Mouse (Mus musculus) heart, embryonic 12.5 days (tissue): Measurements from ENCODE around the gene Praf2. TPM values are rescaled to one million over a fixed set of nuclear protein-coding genes. Genes with fewer than 3 reads are reported as not detected.

ENCODE experiments used
- ATAC-seq: fragments of 200-750 bp; cut with Nextera tagmentation; 2 replicates; pipeline ENCODE4 v1.8.0; 2017; ENCODE audit warnings: moderate TSS enrichment, moderate library complexity; ENCODE audit not compliant: insufficient number of reproducible peaks, low FRiP score
- H3K27ac ChIP-seq: fragments of 300-500 bp; sonication (generic); 2 replicates; pipeline ENCODE4 v1.5.1; 2016; ENCODE audit warnings: mild to moderate bottlenecking, moderate library complexity; ENCODE audit not compliant: poor library complexity, severe bottlenecking
- H3K27me3 ChIP-seq: fragments of 300-500 bp; sonication (generic); replicated peaks from 2 replicates; pipeline ENCODE4 v1.6.1; 2016; ENCODE audit warnings: mild to moderate bottlenecking, moderate library complexity
- H3K36me3 ChIP-seq: fragments of 300-500 bp; sonication (generic); 2 replicates; pipeline ENCODE4 v1.6.1; 2016; ENCODE audit warnings: mild to moderate bottlenecking, moderate library complexity
- H3K4me1 ChIP-seq: fragments of 300-500 bp; sonication (generic); replicated peaks from 2 replicates; pipeline ENCODE4 v1.6.1; 2016; ENCODE audit warnings: mild to moderate bottlenecking
- H3K4me2 ChIP-seq: fragments of 300-500 bp; sonication (generic); 2 replicates; pipeline ENCODE4 v1.6.1; 2016; ENCODE audit warnings: mild to moderate bottlenecking, moderate library complexity
- H3K4me3 ChIP-seq: fragments of 300-500 bp; sonication (generic); 2 replicates; pipeline ENCODE4 v1.5.1; 2016; ENCODE audit warnings: mild to moderate bottlenecking
- H3K9ac ChIP-seq: fragments of 300-500 bp; sonication (generic); 2 replicates; pipeline ENCODE4 v1.6.1; 2016; ENCODE audit warnings: mild to moderate bottlenecking, moderate library complexity
- H3K9me3 ChIP-seq: fragments of 300-500 bp; sonication (generic); replicated peaks from 2 replicates; pipeline ENCODE4 v1.6.1; 2016; ENCODE audit warnings: mild to moderate bottlenecking, moderate library complexity
- WGBS: fragments of 180-500 bp; shearing (Covaris S2); methylation state at CpG from one replicate; pipeline ENCODE4 v1.1.7; 2016; 5-methylcytosine and 5-hydroxymethylcytosine counted together
- polyA plus RNA-seq: library from polyadenylated mRNA; unstranded; fragments of >200 nt; fragmentation: Nextera tagmentation; extraction: Ambion mirVana; gene quantifications from 2 replicates; pipeline ENCODE4 v1.2.1, GENCODE M21; 2016

Gene Praf2
- polyA plus RNA-seq, 1 experiment from 2014 or later: 43.5 TPM

- ATAC-seq: no peak
- Histone ChIP-seq H3K9me3 (no peaks in the 10 kb centered on the region; the same call in 1 of the 2 replicates), H3K4me2 (no peak overlapping the region), H3K27ac (no peak overlapping the region), H3K9ac (no peak overlapping the region), H3K4me3 (no peak overlapping the region), H3K27me3 (no peaks in the 10 kb centered on the region), H3K36me3 (peaks cover 4% of the 10 kb centered on the region; the same call in 1 of the 2 replicates), H3K4me1 (no peaks in the 10 kb centered on the region)
- 10% methylated on average over 3 of the region's 3 CpGs for WGBS
Measured at GRCm38 (mm10) chrX:7779294-7779693, 51.1 kb downstream of the Praf2 start.

Other genes with a start within 250 kb of the Praf2 start
- 0.10 TPM in 1 of 2 replicates, not detected in the other for gene Foxp3, start 154.8 kb upstream of the Praf2 start, polyA plus RNA-seq
- 2.9 and 3.2 TPM in 2 replicates for gene Ppp1r3f, start 154.2 kb upstream of the Praf2 start, polyA plus RNA-seq
- 19.4 and 20.2 TPM in 2 replicates for gene Ccdc22, start 122.9 kb upstream of the Praf2 start, polyA plus RNA-seq
- not detected in 2 replicates for gene Cacna1f, start 121.4 kb upstream of the Praf2 start, polyA plus RNA-seq
- gene Syp, start 90.0 kb upstream of the Praf2 start, polyA plus RNA-seq: 0.63 and 0.94 TPM in 2 replicates
- gene Prickle3, start 71.2 kb upstream of the Praf2 start, polyA plus RNA-seq: 6.6 and 6.8 TPM in 2 replicates
- 147 and 155 TPM in 2 replicates for gene Plp2, start 57.0 kb upstream of the Praf2 start, polyA plus RNA-seq
- gene Magix, start 47.2 kb upstream of the Praf2 start, polyA plus RNA-seq: 0.18 TPM in 2 replicates
- gene Gpkow, start 31.3 kb upstream of the Praf2 start, polyA plus RNA-seq: 35.5 and 36.4 TPM in 2 replicates
- 21.6 and 22.4 TPM in 2 replicates for gene Wdr45, start 14.1 kb upstream of the Praf2 start, polyA plus RNA-seq
- not detected in 2 replicates for gene Gm45208, start 6.2 kb upstream of the Praf2 start, polyA plus RNA-seq
- 6.6 and 8.2 TPM in 2 replicates for gene Ccdc120, start 22.5 kb downstream of the Praf2 start, polyA plus RNA-seq
- 22.3 TPM in 2 replicates for gene Tfe3, start 34.1 kb downstream of the Praf2 start, polyA plus RNA-seq
- gene Gripap1, start 61.3 kb downstream of the Praf2 start, polyA plus RNA-seq: 32.0 and 32.2 TPM in 2 replicates
- 1.4 and 1.9 TPM in 2 replicates for gene Kcnd1, start 93.8 kb downstream of the Praf2 start, polyA plus RNA-seq
- gene Otud5, start 112.9 kb downstream of the Praf2 start, polyA plus RNA-seq: 41.1 and 41.2 TPM in 2 replicates
- gene Pim2, start 149.8 kb downstream of the Praf2 start, polyA plus RNA-seq: 6.4 and 6.8 TPM in 2 replicates
- gene Slc35a2, start 155.6 kb downstream of the Praf2 start, polyA plus RNA-seq: 25.9 and 26.8 TPM in 2 replicates
- gene Pqbp1, start 170.8 kb downstream of the Praf2 start, polyA plus RNA-seq: 83.8 and 91.4 TPM in 2 replicates
- gene Timm17b, start 170.9 kb downstream of the Praf2 start, polyA plus RNA-seq: 117 and 130 TPM in 2 replicates
- not detected in 2 replicates for gene Gm10491, start 179.4 kb downstream of the Praf2 start, polyA plus RNA-seq
- not detected in 2 replicates for gene Gm10490, start 181.1 kb downstream of the Praf2 start, polyA plus RNA-seq
- 0.39 and 0.40 TPM in 2 replicates for gene Pcsk1n, start 191.4 kb downstream of the Praf2 start, polyA plus RNA-seq
- not detected in 2 replicates for gene Eras, start 200.2 kb downstream of the Praf2 start, polyA plus RNA-seq
- 30.9 and 32.9 TPM in 2 replicates for gene Hdac6, start 219.4 kb downstream of the Praf2 start, polyA plus RNA-seq
- 4.4 and 6.4 TPM in 2 replicates for gene Gata1, start 249.6 kb downstream of the Praf2 start, polyA plus RNA-seq